Mouse (Mus musculus) kidney, adult 18-20 months (tissue): ENCODE data around the gene Filip1l.

Source experiments
- DNase-seq: peaks from one replicate; pipeline ENCODE4 v3.0.0; 2021

Filip1l gene

DNA sequence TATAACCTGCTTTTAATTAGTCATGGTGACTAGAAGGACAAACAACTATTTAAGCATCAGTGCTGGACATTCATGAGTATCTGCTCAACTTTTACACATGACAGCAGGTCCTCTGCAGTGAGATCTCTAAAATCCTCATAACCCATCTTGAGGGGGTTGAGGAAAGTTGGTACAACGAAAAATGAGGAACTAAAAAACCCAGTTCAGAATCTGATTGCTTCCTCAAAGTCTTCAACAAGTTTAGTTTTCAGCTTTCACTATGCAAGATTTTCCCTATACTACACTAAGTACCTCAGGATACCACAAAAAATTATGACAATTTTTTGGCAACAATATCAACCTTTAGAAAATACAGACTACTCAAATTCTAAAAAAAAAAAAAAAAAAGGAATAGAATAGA, 181.5 kb downstream of the Filip1l start:
- DNase-seq = no peak

DNA sequence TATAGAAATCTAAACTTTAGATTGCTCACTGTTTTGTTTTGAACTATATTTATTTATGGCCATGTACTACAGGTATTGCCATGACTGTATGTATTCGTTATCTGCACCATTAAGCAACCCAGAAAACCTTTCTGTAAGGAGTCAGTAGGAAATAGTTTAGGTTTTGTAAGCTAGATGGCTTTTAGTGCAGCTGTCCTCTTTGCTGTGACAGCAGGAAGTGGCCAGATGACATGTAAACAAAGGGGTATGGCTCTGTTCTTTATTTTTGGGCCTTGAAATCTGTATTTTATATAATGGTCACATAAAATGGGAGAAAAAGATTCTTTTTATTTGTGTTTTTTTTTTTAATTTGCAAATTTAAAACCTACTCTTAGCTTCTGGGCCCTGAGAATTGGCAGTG, 181.9 kb downstream of the Filip1l start:
- DNase-seq = no peak

DNA sequence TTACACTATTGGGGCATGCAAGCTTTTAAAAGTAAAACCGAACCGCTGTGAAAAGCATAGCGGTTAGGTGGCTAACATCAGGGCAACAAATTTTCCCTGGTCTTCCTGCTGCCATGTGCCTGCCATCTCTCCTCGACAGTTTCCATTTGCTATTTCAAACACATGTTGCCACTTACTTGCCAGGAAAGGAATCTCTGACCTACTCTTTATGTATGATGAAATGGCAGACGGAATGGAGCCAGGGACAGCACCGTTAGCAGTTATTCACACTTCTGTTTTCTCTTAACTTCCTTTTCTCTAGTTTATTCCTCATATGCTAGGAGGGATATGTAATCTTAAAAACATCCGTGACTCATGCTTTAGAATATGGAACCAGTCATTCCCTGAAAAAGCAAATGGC, 183.6 kb downstream of the Filip1l start:
- DNase-seq = no peak

DNA sequence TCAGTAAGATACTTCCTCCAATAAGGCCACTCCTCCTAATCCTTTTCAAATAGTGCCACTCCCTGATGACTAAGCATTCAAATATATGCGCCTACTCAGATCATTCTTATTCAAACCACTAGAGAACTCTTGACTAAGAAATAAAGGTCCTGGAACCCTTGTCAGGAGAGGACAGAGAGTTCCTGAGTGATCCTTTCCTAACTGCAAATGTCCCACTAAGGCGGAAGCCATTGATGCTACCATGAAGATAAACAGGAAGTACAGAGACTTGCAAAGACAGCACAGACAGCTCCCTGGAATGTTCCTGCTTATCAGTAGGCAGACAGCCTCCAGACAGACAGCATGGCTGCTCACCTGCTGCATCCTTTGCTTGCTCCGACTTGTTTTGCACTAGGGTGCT, 190.3 kb downstream of the Filip1l start:
- no peak for DNase-seq

- DNase-seq = no peak
Observed at GRCm38 (mm10) chr16:57544441-57544840, 191.5 kb downstream of the Filip1l start.

DNA sequence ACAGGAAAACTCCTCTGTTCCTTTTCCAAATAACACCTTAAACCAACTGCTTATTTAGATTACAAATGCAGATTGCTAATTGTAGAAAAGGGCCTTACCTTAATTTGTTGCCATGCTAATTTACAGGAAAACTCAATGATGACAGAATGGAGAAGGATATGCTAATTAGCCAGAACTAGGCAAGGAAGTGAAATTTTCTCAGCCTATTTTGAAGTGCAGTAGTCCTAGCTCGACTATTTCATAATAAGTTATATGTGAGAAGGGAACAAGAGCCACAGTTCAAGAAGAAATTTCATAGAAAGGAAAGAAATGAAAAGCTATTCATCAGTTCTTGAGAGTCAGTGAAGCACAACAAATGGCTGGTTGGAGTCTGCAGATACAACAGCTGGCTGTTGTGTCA, 193.5 kb downstream of the Filip1l start:
- no peak for DNase-seq

GRCm38 (mm10) chr16:57548608-57549007, 195.7 kb downstream of the Filip1l start:
- no peak for DNase-seq

- DNase-seq = peak; percentile 80
Observed at GRCm38 (mm10) chr16:57549061-57550037, 196.5 kb downstream of the Filip1l start.

DNA sequence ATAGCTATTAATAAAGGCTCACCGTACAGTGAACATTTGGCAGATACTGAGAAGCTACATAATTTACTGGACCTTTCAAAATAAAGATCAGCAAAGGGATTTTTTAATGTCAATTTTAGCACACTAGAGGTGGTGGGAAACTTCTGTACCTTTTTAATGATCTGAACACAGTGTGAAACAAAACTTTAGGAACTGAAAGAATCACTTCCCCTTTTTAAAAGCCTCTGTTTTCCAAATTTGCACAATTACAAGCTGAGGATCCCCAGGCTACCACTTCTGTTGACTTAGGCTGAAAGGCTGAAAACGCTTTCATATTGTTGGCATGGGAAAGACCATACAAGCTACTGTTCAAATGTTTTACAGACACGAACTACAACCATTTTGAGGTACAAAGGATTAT, 197.2 kb downstream of the Filip1l start:
- no peak for DNase-seq

DNA sequence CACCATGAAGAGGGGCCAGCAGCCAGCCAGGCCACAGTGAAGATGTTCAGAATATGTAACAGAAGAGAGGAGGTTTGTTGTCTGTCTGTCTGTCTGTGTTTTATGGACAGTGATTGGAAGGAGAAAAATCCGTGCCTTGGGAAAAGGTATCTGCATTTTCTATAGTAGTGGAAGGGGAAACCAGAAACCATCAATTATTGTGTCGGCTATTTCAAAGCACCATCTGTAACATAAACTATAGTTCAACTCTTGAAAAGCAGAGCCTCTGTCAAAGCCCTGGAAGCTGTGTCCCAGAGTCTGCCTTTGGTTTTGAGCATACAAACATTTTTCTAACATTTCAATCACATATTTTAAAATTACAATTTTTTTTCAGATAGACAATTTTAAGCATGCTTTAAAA, 197.9 kb downstream of the Filip1l start:
- no peak for DNase-seq

DNA sequence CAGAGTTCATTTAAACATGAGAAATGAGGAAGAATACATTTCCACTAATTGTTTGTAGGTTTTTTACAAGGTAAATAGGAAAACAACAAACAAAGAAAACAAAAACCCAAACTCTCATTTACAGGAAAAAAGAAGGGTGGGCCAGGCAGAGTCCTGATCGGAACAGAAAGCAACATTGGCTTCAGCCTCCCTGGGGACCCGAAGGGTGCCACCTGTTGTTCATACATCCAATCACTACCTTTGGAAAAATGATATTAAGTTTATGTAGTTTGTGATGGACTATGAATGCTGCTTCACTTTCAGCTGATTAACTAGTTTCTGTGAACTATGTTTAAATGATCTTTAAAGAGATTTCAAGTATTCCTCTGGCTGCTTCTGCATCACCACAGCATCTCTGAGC, 198.7 kb downstream of the Filip1l start:
- no peak for DNase-seq

DNA sequence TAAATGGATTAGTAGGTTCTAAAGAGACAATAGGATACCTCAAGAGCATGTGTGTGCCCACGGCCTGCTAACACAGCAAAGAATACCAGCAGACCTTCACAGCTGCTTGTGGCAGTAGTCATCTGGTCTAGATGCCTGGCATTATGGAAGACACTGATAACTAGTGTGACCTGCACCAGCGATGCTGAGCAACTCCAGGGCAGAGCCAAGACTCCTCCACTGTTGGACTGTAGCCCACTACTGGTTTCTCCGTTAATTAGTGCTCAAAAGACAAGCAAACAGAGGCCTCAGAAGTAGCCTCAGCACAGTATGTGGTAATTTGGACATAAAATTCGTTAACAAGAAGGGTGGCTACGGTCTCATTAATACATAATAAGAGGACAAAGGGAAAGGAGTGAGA, 199.8 kb downstream of the Filip1l start:
- DNase-seq = no peak

- DNase-seq = no peak
Observed at GRCm38 (mm10) chr16:57553235-57553634, 200.3 kb downstream of the Filip1l start.

DNA sequence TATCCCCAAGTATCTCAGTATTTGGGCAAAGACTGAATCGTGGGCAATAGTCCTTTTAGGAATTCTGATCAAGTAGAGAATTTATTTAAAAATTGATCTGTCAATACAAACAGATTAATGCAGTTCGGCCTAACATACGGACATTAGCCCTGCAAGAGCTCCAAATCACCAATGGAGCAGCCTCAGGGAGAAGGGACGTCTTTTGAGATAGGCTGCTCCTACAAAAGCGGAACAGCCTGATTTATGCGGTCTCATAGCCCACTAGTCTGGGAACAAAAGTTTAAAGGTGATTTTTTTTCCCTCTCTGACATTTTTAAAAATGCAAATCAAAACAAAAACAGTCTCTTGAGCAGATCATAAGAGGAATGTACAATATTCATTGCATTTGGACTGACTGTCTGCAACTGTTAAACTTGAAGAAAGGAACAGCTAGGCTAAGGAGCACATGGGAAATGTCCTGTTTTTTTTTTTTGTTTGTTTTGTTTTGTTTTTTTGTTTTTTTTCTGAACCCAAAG, 202.1 kb downstream of the Filip1l start:
- no peak for DNase-seq

DNA sequence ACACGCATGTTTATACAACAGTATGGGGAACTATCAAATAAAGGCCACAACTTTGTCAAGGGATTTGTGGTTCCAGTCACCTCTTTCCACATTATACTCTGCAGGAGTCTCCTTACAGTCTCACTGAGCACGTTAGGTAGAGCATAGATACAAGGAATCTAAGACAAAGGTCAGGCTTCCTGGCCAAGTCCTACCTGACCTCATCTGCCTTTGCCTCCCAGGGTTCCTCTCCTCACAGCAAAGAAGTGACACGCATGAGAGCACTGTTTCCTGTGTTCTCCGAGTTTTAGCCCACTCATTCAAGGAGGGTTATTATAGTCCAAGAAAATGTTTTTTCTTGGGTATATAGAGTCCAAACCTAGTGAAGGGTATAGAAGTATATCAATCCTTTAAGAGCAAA, 202.8 kb downstream of the Filip1l start:
- no peak for DNase-seq

DNA sequence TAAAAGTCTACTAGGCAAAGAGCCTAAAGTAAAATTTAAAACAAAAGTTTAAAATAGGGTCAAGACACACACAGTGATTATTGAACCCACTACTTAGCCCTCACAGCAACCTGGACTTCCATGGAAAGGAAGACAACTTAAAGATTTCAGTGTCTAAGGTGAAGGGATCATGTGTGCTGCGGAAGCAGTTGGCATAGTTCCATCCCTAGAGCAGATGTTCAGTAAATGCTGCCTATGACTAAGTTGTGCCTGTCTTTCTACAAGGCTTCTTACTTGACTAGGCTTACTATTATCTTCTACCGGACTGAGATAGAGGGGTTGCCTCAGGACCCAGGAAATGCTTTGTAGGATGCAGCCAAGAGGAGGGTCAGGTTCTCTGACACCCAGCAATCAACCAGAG, 203.4 kb downstream of the Filip1l start:
- no peak for DNase-seq

GRCm38 (mm10) chr16:57558258-57558657, 205.4 kb downstream of the Filip1l start:
- no peak for DNase-seq

- no peak for DNase-seq
Observed at GRCm38 (mm10) chr16:57560185-57560584, 207.3 kb downstream of the Filip1l start.

GRCm38 (mm10) chr16:57563453-57563852, 210.6 kb downstream of the Filip1l start:
- no peak for DNase-seq

DNA sequence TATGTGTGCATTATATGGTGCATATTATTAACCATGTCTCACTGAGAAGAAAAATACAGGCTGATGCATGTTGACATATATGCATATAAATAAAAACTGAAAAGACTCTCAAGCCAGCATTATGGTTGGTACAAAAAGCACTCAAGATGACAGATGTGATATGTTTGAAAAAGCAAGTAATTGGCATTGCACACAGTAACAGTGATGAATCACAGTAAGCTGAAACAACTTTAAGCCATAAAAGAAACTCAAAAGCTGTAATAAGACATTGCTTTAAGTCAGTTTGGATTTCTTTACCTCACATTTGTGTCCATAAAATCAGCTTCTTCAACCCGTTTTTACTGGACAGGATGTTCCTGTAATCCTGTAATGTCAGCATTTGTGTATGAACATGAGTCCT, 211.9 kb downstream of the Filip1l start:
- no peak for DNase-seq

GRCm38 (mm10) chr16:57566215-57566614, 213.3 kb downstream of the Filip1l start:
- DNase-seq = no peak

- no peak for DNase-seq
Observed at GRCm38 (mm10) chr16:57568648-57569404, 215.9 kb downstream of the Filip1l start.

DNA sequence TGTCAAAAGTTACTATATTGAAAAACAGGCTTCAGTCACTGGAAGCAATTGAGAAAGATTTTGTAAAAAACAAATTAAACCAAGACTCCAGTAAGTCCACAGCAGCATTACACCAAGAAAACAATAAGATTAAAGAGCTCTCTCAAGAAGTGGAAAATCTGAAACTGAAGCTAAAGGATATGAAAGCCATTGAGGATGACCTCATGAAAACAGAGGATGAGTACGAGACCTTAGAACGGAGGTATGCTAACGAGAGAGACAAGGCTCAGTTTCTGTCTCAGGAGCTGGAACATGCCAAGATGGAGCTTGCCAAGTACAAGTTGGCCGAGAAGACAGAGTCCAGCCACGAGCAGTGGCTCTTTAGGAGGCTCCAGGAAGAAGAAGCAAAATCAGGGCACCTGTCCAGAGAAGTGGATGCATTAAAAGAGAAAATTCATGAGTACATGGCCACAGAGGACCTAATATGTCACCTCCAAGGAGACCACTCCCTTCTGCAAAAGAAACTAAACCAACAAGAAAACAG, 218.0 kb downstream of the Filip1l start:
- no peak for DNase-seq

DNA sequence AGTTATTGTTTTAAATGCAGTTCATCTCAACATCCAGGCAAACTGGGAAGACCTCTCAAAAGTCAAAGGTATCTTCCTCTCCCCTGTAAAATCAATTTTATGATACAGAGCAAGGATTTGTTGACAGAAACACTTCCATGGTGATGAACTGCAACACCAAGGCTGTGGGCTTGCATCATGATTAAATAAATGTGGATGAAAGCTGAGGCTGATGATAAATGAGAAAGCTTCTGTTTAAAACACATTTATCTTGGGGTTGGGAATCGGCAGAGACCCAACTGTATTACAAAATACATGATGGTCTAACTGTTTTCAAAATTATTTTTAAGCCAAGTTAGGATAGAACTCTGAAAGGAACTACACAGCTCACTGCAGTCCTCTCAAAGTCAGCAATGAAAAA, 220.9 kb downstream of the Filip1l start:
- no peak for DNase-seq
